Mouse (Mus musculus): ENCODE measurements at regions not wholly inside any gene's neighbourhood (a gene's known extent, or its start where the extent isn't known, plus 50 kb on each side); places are given as distances from the start of the nearest gene placed in this dataset.

DNA sequence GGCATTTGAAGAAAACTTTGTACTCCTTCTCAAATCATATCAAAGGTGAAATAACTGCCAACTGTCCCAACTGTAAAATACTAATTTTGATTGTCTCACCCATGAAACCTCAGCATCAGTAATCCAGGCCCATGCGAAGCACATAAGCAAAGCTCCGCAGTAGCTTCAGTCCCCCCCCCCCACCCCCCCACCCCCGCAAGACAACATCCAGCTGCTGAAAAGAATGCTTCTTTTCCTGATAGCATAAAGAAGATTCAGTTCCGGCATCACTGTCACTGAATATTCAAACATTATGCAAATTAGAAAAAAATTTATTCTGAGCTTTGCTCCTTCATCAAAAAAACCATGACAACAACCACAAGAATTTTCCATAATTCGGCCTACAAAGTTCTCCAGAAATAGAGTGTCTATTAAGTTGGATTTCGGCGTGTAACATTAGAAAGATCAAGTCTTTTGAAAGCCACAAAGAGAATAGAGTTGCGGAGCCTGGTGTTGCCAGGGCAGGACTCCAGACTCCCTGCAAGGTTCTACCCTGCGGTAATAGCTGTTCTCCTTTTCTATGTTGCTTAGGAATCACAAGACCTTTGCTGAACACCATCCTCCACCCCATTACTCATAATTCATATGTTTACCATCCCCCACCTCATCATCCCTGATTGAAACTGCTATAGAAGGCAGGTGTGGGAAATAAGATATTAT, 77.9 kb upstream of the Asb5 start:
- no peak for DNase-seq (ENCODE audit: low spot score)

DNA sequence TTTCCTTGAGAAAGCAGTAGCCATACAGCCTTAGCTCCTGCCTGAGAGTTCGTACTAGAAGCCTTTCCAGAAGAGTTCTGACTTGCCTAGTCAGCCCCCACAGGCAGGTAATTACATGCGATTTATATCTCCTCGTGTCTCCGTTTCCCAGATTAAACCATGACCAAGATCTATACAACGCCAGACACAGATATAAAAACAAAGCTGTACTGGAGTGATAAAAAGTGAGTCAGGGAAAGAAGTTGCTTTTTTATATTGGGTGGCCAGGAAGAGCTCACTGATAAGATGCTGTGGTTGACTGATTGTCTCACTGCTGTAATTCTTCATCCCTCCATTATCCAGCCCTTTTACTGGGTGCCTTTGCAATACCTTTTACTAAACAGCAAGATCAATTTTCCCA, 64.4 kb upstream of the Asb5 start:
- DNase-seq (ENCODE audit: low spot score), result no peak

DNA sequence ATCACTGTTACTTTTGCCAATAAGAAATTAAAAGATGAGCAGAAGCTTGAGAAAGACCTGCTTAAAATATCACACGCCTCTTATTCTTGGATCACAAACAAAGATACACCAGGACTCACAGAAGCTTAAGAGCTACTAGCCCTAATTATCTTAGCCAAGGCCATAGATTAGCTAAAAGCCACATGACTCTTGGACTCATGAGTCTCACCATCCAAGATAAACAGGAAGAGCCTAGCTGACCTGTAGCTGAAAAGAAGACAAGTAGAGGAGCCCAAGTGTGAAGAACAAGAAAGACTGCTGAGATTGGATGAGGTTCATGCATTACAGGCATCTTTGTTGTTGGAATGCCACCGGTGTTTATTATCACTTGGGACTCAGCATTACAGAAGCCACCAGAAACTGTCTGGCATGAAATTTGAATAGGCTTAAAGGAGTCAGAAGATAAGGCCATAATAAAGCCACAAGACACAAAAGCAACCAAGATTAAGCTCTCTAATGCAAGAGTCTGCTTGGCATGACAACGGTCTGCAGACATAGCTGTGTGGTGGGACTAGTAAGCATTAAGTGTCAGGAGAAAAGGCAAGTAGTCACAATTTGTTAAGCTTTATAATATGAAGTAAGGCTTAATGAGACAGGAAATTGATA, 63.8 kb upstream of the Asb5 start:
- DNase-seq (ENCODE audit: low spot score), result no peak

All from adipocyte (in vitro differentiated cells).